Mouse (Mus musculus): Measurements from ENCODE around the gene Olfr658.

Olfr658 gene

GRCm38 (mm10) chr7:104646841-104647482, at the start of gene Olfr658:
Olfr658 (minus strand) TSS chr7:104647305.
- peak; percentile 21 for DNase-seq (ENCODE audit: low read depth, low spot score)

GRCm38 (mm10) chr7:104686201-104686600, 39.1 kb upstream of the Olfr658 start, which contains the start of gene Olfr661:
Olfr661 (plus strand) TSS chr7:104686501.
- no peak for DNase-seq (ENCODE audit: low read depth, low spot score)

GRCm38 (mm10) chr7:104666453-104666852, 19.3 kb upstream of the Olfr658 start, which contains the start of gene Olfr659:
Olfr659 (plus strand) TSS chr7:104666753.
- DNase-seq (ENCODE audit: low read depth, low spot score) = no peak

GRCm38 (mm10) chr7:104624494-104624893, 22.6 kb downstream of the Olfr658 start, which contains the start of gene Olfr657:
Olfr657 (plus strand) TSS chr7:104624794.
- no peak for DNase-seq (ENCODE audit: low read depth, low spot score)

GRCm38 (mm10) chr7:104613655-104614054, 33.5 kb downstream of the Olfr658 start, which contains the start of gene Olfr656:
Olfr656 (plus strand) TSS chr7:104613955.
- DNase-seq (ENCODE audit: low read depth, low spot score) = no peak

- no peak for DNase-seq (ENCODE audit: low read depth, low spot score)
Measured at GRCm38 (mm10) chr7:104604727-104605126, 42.4 kb downstream of the Olfr658 start.

- no peak for DNase-seq (ENCODE audit: low read depth, low spot score)
Measured at GRCm38 (mm10) chr7:104603173-104603572, 43.9 kb downstream of the Olfr658 start.

- DNase-seq (ENCODE audit: low read depth, low spot score) = no peak
Measured at GRCm38 (mm10) chr7:104601679-104602078, 45.4 kb downstream of the Olfr658 start, which contains the start of gene Olfr655. Olfr655 (minus strand) TSS chr7:104601779.

Data from brain, adult 2 months (tissue).